Mouse (Mus musculus) mouse trophoblast stem cell (cell line): ENCODE results near the gene Borcs5.

ENCODE experiments used
- in situ Hi-C, 2 experiments: fragments of 300-500 bp; cut with MseI, MboI; formaldehyde crosslinking; loops; 2 replicates in 1 of 2; 3 replicates in 1 of 2; pipeline ENCODE4 v1.15.1; 2025

The Borcs5 gene

DNA sequence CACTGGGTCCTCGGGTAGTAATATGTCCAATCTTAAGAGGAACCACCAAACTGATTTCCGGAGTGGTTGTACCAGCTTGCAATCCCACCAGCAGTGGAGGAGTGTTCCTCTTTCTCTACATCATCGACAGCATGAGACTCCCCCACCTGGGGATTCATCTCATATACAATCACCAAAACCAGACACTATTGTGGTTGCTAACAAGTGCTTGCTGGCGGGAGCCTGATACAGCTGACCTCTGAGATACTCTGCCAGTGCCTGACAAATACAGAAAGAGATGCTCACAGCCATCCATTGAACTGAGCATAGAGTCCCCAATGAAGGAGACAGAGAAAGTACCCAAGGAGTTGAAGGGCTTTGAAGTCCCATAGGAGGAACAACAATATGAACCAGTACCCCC is 116.7 kb downstream of the Borcs5 start:
- in situ Hi-C loops: no loop called here
